Mouse (Mus musculus) testis, adult 10 weeks (tissue): Measurements from ENCODE around the gene Gm3055. TPM values are rescaled to one million over a fixed set of nuclear protein-coding genes. Genes with fewer than 3 reads are reported as not detected.

ENCODE experiments used
- polyA plus RNA-seq: library from polyadenylated mRNA; stranded (reverse); fragments of 350-450 nt; fragmentation: Illumina TruSeq; extraction: RNeasy Lipid Tissue Mini Kit (QIAGEN cat#74804); gene quantifications from one replicate; pipeline ENCODE4 v1.2.3, GENCODE M21; 2014; ENCODE audit warnings: low read depth, low replicate concordance

Gm3055 gene
- 11.6 TPM for polyA plus RNA-seq

DNA sequence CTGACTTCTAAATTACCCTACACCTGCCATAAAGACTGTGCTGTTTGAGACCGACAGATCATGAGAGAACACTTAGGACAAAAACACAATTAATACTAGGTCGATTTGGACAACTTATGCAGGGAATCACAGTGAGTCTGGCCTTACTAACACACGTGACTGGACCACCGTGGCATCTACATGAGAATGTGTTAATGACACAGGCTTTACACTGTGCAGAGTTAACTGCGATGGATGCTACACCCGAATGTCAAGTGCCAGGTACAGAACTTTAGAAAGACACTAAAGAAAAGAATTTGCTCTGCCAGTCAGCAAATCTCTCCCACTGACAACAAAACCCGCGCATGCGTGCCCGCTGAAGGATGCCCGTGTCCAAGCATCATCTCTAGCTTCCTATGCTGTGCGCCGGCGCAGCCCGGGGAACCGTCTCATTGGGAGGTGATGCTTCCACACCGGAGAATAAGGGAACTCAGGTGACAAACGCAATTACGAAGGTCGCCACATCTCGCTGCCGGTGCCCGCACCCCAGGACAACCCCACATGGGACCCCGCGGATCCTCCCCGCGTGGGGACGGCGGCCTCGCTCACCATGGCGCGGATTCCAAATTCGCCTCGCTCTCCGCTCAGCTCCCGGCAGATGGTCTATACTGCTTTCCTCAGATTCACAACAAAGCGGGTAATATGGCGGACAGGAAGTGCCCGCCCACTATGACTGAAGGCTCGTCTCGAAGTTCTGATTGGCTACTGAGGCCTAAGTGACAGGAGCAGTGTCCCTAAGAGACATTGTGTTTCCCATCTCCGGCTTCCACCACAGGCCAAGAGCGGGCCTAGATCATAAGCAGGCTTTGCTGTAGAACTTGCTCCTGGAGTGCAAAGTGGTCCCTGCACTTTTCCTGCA, at the start of gene Gm3055:
TSS of gene Gm3055 (minus strand) at position 656 of the 898 bp plus-strand sequence.

DNA sequence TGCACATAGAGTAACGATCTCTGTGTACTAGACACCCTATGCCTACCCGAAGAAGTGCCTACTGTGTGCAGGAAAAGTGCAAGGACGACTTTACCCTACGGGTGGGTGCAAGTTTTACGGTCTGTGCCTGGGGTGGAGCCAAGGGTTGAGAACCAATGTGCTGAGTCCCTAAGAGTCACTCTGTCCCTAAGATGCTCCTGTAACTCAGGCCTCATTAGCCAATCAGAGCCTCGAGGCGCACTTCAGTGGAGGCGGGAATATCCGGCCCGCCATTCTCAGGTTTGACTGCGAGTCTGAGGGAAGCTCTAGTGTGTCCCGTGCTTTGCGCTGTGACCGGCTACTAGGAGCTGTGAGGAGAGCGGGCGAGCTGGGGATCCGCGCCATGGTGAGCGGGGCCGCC, 40.9 kb upstream of the Gm3055 start, which contains the start of gene Gm4767:
TSS of gene Gm4767 (plus strand) at position 288 of the 400 bp plus-strand sequence.

GRCm38 (mm10) chr10:81704531-81705301, 66.2 kb downstream of the Gm3055 start, which contains the start of gene Zfp433:
TSS of gene Zfp433 (plus strand) at chr10:81704825.

Other genes starting within 250 kb of the Gm3055 start
- gene Gna15, start 246.9 kb downstream of the Gm3055 start, polyA plus RNA-seq: not detected
- gene Gna11, start 226.0 kb downstream of the Gm3055 start, polyA plus RNA-seq: 1.9 TPM
- 4.5 TPM for gene Aes, start 211.7 kb downstream of the Gm3055 start, polyA plus RNA-seq
- gene Tle2, start 196.6 kb downstream of the Gm3055 start, polyA plus RNA-seq: 1.5 TPM
- gene Tle6, start 170.1 kb downstream of the Gm3055 start, polyA plus RNA-seq: 0.90 TPM
- gene BC025920, start 164.9 kb downstream of the Gm3055 start, polyA plus RNA-seq: 0.90 TPM
- gene Sirt6, start 143.4 kb downstream of the Gm3055 start, polyA plus RNA-seq: not detected
- 1.0 TPM for gene Ankrd24, start 142.6 kb downstream of the Gm3055 start, polyA plus RNA-seq
- gene Gm10778, start 122.1 kb downstream of the Gm3055 start, polyA plus RNA-seq: 6.5 TPM
- gene Zfp433, start 66.3 kb downstream of the Gm3055 start, polyA plus RNA-seq: 20.2 TPM
- 3.0 TPM for gene Gm4767, start 41.0 kb upstream of the Gm3055 start, polyA plus RNA-seq
- gene Gm32687, start 92.8 kb upstream of the Gm3055 start, polyA plus RNA-seq: 13.4 TPM
- gene Zfp781, start 159.3 kb upstream of the Gm3055 start, polyA plus RNA-seq: 4.8 TPM